Mouse (Mus musculus) neutrophil, adult 5-6 weeks (primary cell): ENCODE data around the gene Swap70. TPM values are rescaled to one million over a fixed set of nuclear protein-coding genes. Genes with fewer than 3 reads are reported as not detected.

Source experiments
- ATAC-seq: fragments of 151-379, 151-347 bp; 2 replicates; pipeline ENCODE4 v1.8.0; 2017; ENCODE audit warnings: mild to moderate bottlenecking, moderate TSS enrichment; ENCODE audit not compliant: insufficient number of reproducible peaks, poor library complexity, low FRiP score, severe bottlenecking; ENCODE audit errors: extremely low read depth
- total RNA-seq: library from RNA; stranded (forward); fragments of 200-1000 nt; gene quantifications from 2 replicates; pipeline ENCODE4 v1.2.3, GENCODE M21; 2017

Gene Swap70
- total RNA-seq, 1 experiment from 2014 or later = 346 TPM

GRCm38 (mm10) chr7:110325381-110326110 lies 104.0 kb downstream of the Swap70 start:
- ATAC-seq = no peak

Other genes with a start within 250 kb of the Swap70 start
- gene Tmem41b, start 234.8 kb upstream of the Swap70 start, total RNA-seq = 60.0 and 64.2 TPM in 2 replicates
- 92.3 and 103 TPM in 2 replicates for gene Ipo7, start 203.4 kb upstream of the Swap70 start, total RNA-seq
- gene Zfp143, start 160.5 kb upstream of the Swap70 start, total RNA-seq = 54.1 and 66.2 TPM in 2 replicates
- 1.2 and 1.4 TPM in 2 replicates for gene Wee1, start 99.7 kb upstream of the Swap70 start, total RNA-seq